Mouse (Mus musculus): ENCODE data around the gene Armc5.

DNA sequence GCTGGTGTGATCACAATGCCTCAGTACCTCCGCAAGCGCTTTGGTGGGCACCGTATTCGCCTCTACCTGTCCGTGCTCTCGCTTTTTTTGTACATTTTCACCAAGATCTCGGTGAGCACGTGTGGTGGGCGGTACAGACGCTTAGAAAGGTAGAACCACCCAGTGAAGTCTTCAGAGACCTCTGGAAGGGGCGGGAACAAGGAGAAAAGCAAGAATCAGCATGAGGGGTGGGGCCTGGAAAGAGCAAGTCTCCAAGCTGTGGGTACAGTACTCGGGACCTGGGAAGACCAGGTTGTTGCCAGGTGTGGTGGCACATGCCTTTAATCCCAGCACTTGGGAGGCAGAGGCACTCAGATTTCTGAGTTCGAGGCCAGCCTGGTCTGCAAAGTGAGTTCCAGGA, 30.2 kb downstream of the Armc5 start:
- TF ChIP-seq CTCF (conservative IDR thresholded peaks at IDR 0.05; ENCODE audit: low read length) (no peak), NANOG (IDR thresholded peaks at IDR 0.05; ENCODE audit: borderline replicate concordance, low read length) (no peak)
